Mouse (Mus musculus): ENCODE data around the gene Kif1c. TPM values are rescaled to one million over a fixed set of nuclear protein-coding genes. Genes with fewer than 3 reads are reported as not detected.

Kif1c gene
- polyA plus RNA-seq, 1 experiment, result 94.9 TPM

- Histone ChIP-seq H3K27me3 (replicated peaks; ENCODE audit: control insufficient read depth, insufficient read depth, low read length) (no peaks in the 10 kb centered on the region), H3K4me1 (ENCODE audit: control insufficient read depth, insufficient read depth, low read length) (peaks cover 8% of the 10 kb centered on the region), H3K36me3 (ENCODE audit: control insufficient read depth, insufficient read depth, low read length) (no peaks in the 10 kb centered on the region), H3K4me3 (ENCODE audit: insufficient read depth, low read depth, low read length) (no peak overlapping the region), H3K27ac (ENCODE audit: insufficient read depth, low read depth, low read length) (no peak overlapping the region)
- TF ChIP-seq CTCF (conservative IDR thresholded peaks at IDR 0.05; ENCODE audit: insufficient read depth, insufficient read length, low read depth, low read length) (no peak), POLR2A (IDR thresholded peaks at IDR 0.05; ENCODE audit: low read depth, low read length) (no peak)
- DNase-seq, result no peak
- 83% methylated on average over 3 of the region's 3 CpGs for WGBS
Observed at GRCm38 (mm10) chr11:70693504-70693903, 6.8 kb upstream of the Kif1c start.

GRCm38 (mm10) chr11:70697376-70697775, 3.0 kb upstream of the Kif1c start:
- H3K27me3 ChIP-seq (replicated peaks; ENCODE audit: control insufficient read depth, insufficient read depth, low read length), result no peaks in the 10 kb centered on the region
- H3K36me3 ChIP-seq (ENCODE audit: control insufficient read depth, insufficient read depth, low read length), result no peaks in the 10 kb centered on the region
- H3K27ac ChIP-seq (ENCODE audit: insufficient read depth, low read depth, low read length), result no peak overlapping the region
- DNase-seq, result no peak
- TF ChIP-seq CTCF (conservative IDR thresholded peaks at IDR 0.05; ENCODE audit: insufficient read depth, insufficient read length, low read depth, low read length) (0 out of 2 replicates have a peak, but pooled peaks have one; percentile 14), POLR2A (IDR thresholded peaks at IDR 0.05; ENCODE audit: low read depth, low read length) (no peak)
- H3K4me1 ChIP-seq (ENCODE audit: control insufficient read depth, insufficient read depth, low read length), result peaks cover 9% of the 10 kb centered on the region; the same call in 1 of the 2 replicates
- WGBS, result 81% methylated on average over 3 of the region's 3 CpGs
- no peak overlapping the region for H3K4me3 ChIP-seq (ENCODE audit: insufficient read depth, low read depth, low read length)

GRCm38 (mm10) chr11:70699051-70699450, 1.3 kb upstream of the Kif1c start:
- 83% methylated on average over 2 of the region's 2 CpGs for WGBS
- H3K27ac ChIP-seq (ENCODE audit: insufficient read depth, low read depth, low read length), result no peak overlapping the region
- DNase-seq, result no peak
- H3K4me1 ChIP-seq (ENCODE audit: control insufficient read depth, insufficient read depth, low read length), result peaks cover 9% of the 10 kb centered on the region; the same call in 1 of the 2 replicates
- no peak for TF ChIP-seq POLR2A (IDR thresholded peaks at IDR 0.05; ENCODE audit: low read depth, low read length)
- TF ChIP-seq CTCF (conservative IDR thresholded peaks at IDR 0.05; ENCODE audit: insufficient read depth, insufficient read length, low read depth, low read length), result no peak
- H3K27me3 ChIP-seq (replicated peaks; ENCODE audit: control insufficient read depth, insufficient read depth, low read length), result no peaks in the 10 kb centered on the region
- H3K36me3 ChIP-seq (ENCODE audit: control insufficient read depth, insufficient read depth, low read length), result no peaks in the 10 kb centered on the region
- H3K4me3 ChIP-seq (ENCODE audit: insufficient read depth, low read depth, low read length), result no peak overlapping the region

GRCm38 (mm10) chr11:70700613-70701012, 265 bp downstream of the Kif1c start:
- peaks cover 9% of the 10 kb centered on the region; the same call in 1 of the 2 replicates for H3K4me1 ChIP-seq (ENCODE audit: control insufficient read depth, insufficient read depth, low read length)
- H3K27ac ChIP-seq (ENCODE audit: insufficient read depth, low read depth, low read length), result peak overlapping the region; percentile 63
- no peaks in the 10 kb centered on the region for H3K27me3 ChIP-seq (replicated peaks; ENCODE audit: control insufficient read depth, insufficient read depth, low read length)
- under 1% methylated on average over 34 of the region's 34 CpGs for WGBS
- DNase-seq, result peak; percentile 87
- peaks cover 3% of the 10 kb centered on the region for H3K36me3 ChIP-seq (ENCODE audit: control insufficient read depth, insufficient read depth, low read length)
- no peak for TF ChIP-seq CTCF (conservative IDR thresholded peaks at IDR 0.05; ENCODE audit: insufficient read depth, insufficient read length, low read depth, low read length)
- TF ChIP-seq POLR2A (IDR thresholded peaks at IDR 0.05; ENCODE audit: low read depth, low read length), result no peak
- peak overlapping the region; percentile 70 for H3K4me3 ChIP-seq (ENCODE audit: insufficient read depth, low read depth, low read length)

- DNase-seq, result no peak
- H3K4me1 ChIP-seq (ENCODE audit: control insufficient read depth, insufficient read depth, low read length), result peaks cover 9% of the 10 kb centered on the region; the same call in 1 of the 2 replicates
- no peaks in the 10 kb centered on the region for H3K27me3 ChIP-seq (replicated peaks; ENCODE audit: control insufficient read depth, insufficient read depth, low read length)
- H3K36me3 ChIP-seq (ENCODE audit: control insufficient read depth, insufficient read depth, low read length), result peaks cover 3% of the 10 kb centered on the region
- 4% methylated on average over 10 of the region's 10 CpGs for WGBS
- TF ChIP-seq POLR2A (IDR thresholded peaks at IDR 0.05; ENCODE audit: low read depth, low read length) (no peak), CTCF (conservative IDR thresholded peaks at IDR 0.05; ENCODE audit: insufficient read depth, insufficient read length, low read depth, low read length) (no peak)
- peak overlapping the region; percentile 63 for H3K27ac ChIP-seq (ENCODE audit: insufficient read depth, low read depth, low read length)
- peak overlapping the region; percentile 70 for H3K4me3 ChIP-seq (ENCODE audit: insufficient read depth, low read depth, low read length)
Observed at GRCm38 (mm10) chr11:70701221-70701955, 1.0 kb downstream of the Kif1c start.

GRCm38 (mm10) chr11:70701984-70702733, 1.8 kb downstream of the Kif1c start:
- no peak for DNase-seq
- H3K27me3 ChIP-seq (replicated peaks; ENCODE audit: control insufficient read depth, insufficient read depth, low read length), result no peaks in the 10 kb centered on the region
- 67% methylated on average over 6 of the region's 6 CpGs for WGBS
- TF ChIP-seq POLR2A (IDR thresholded peaks at IDR 0.05; ENCODE audit: low read depth, low read length), result no peak
- no peak for TF ChIP-seq CTCF (conservative IDR thresholded peaks at IDR 0.05; ENCODE audit: insufficient read depth, insufficient read length, low read depth, low read length)
- H3K27ac ChIP-seq (ENCODE audit: insufficient read depth, low read depth, low read length), result 0 out of 2 replicates have a peak overlapping the region, but pooled peaks have one; percentile 11
- H3K4me3 ChIP-seq (ENCODE audit: insufficient read depth, low read depth, low read length), result no peak overlapping the region
- H3K36me3 ChIP-seq (ENCODE audit: control insufficient read depth, insufficient read depth, low read length), result peaks cover 6% of the 10 kb centered on the region
- H3K4me1 ChIP-seq (ENCODE audit: control insufficient read depth, insufficient read depth, low read length), result peaks cover 9% of the 10 kb centered on the region; the same call in 1 of the 2 replicates

- DNase-seq, result no peak
- Histone ChIP-seq H3K27me3 (replicated peaks; ENCODE audit: control insufficient read depth, insufficient read depth, low read length) (no peaks in the 10 kb centered on the region), H3K4me3 (ENCODE audit: insufficient read depth, low read depth, low read length) (no peak overlapping the region), H3K36me3 (ENCODE audit: control insufficient read depth, insufficient read depth, low read length) (peaks cover 6% of the 10 kb centered on the region), H3K27ac (ENCODE audit: insufficient read depth, low read depth, low read length) (no peak overlapping the region), H3K4me1 (ENCODE audit: control insufficient read depth, insufficient read depth, low read length) (peaks cover 9% of the 10 kb centered on the region; the same call in 1 of the 2 replicates)
- WGBS, result 37% methylated on average over 6 of the region's 6 CpGs
- no peak for TF ChIP-seq CTCF (conservative IDR thresholded peaks at IDR 0.05; ENCODE audit: insufficient read depth, insufficient read length, low read depth, low read length)
- TF ChIP-seq POLR2A (IDR thresholded peaks at IDR 0.05; ENCODE audit: low read depth, low read length), result no peak
Observed at GRCm38 (mm10) chr11:70702781-70703180, 2.4 kb downstream of the Kif1c start.

Measured in kidney, adult 2 months (tissue).